Mouse (Mus musculus) CD4-positive naive resting alpha-beta T cell, adult 76 days (primary cell): ENCODE results near the gene Pla2g7. TPM values are rescaled to one million over a fixed set of nuclear protein-coding genes. Genes with fewer than 3 reads are reported as not detected.

Experiments used
- total RNA-seq: library from RNA; stranded (reverse); gene quantifications from one replicate; pipeline ENCODE4 v1.2.4, GENCODE M21; 2023

Pla2g7 gene
- total RNA-seq = 4.3 TPM

GRCm38 (mm10) chr17:43567992-43568888, at the start of gene Pla2g7:
Gene Pla2g7, plus strand, starts transcription at chr17:43568098.

GRCm38 (mm10) chr17:43543539-43543938, 24.4 kb upstream of the Pla2g7 start, which contains the start of gene Ankrd66:
Gene Ankrd66, minus strand, starts transcription at chr17:43543639.

GRCm38 (mm10) chr17:43629496-43630426, 61.9 kb downstream of the Pla2g7 start, which contains the start of gene Tdrd6:
Gene Tdrd6, minus strand, starts transcription at chr17:43630299.

Other genes starting within 250 kb of the Pla2g7 start
- gene Adgrf5, start 207.6 kb upstream of the Pla2g7 start, total RNA-seq = 0.09 TPM
- gene Mep1a, start 65.3 kb upstream of the Pla2g7 start, total RNA-seq = not detected
- not detected for gene Ankrd66, start 24.5 kb upstream of the Pla2g7 start, total RNA-seq
- not detected for gene Tdrd6, start 62.2 kb downstream of the Pla2g7 start, total RNA-seq
- 9.4 TPM for gene Slc25a27, start 99.1 kb downstream of the Pla2g7 start, total RNA-seq
- gene Cyp39a1, start 99.3 kb downstream of the Pla2g7 start, total RNA-seq = 3.6 TPM
- not detected for gene Rcan2, start 233.3 kb downstream of the Pla2g7 start, total RNA-seq